11 mouse cellular contexts compared by ENCODE assay signal in the genomic region with DNA sequence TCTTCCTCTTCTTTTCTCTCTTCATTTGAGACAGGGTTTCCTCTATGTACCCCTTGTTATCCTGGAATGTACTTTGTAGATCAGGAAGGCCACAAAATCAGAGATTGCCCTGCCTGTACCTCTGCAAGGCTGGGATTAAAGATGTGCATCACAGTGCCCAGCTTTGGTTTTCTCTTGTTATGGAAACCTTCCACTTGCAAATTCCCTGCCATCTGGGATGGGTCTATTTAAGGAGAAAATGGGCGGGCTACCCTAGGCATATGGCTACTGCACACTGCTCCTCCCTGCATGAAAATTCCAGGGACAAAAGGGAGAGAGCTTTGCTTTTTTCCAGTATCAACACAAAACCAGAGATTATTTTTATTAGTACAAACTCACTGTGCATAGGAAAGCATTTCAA.
DNase-seq lines count a peak whose midpoint lies in the region.
"Had no signal": no experiment of that assay in that cellular context is flagged by ENCODE, and none has a peak within 500 bp of the region (broad histone marks: within the 10 kb centered on the region; RNA-seq: fewer than 3 reads in every experiment).

No protein-coding gene starts in this region.

- DNase-seq in layer of hippocampus, adult 11-12 months (ENCODE audit: low spot score): peak; percentile 43
- DNase-seq in layer of hippocampus, postnatal 10 days (ENCODE audit: low spot score in 2 of 2): no peak
- peak; percentile 66 for DNase-seq in cerebellum, adult 11 months
- peak; percentile 45 to 68 for DNase-seq in cerebellum, postnatal 36 days
- peak; percentile 14 for DNase-seq in right cerebral cortex, postnatal 25 days
- no peak for DNase-seq in Muller cell, postnatal 12 days (ENCODE audit: inconsistent ontology term)
- DNase-seq in liver: no peak
- DNase-seq: adrenal gland, adult 2 months; kidney, adult 9 months; liver, postnatal 0 days; thymus, postnatal 4 days had no signal

Comparison
In these comparisons a context has a peak if more than half of its experiments do, and no peak if none do; other contexts are left out.
1. DNase-seq: peak in layer of hippocampus, adult 11-12 months (single experiment), cerebellum, adult 11 months (single experiment), cerebellum, postnatal 36 days (2 of 2) and right cerebral cortex, postnatal 25 days (single experiment); none in layer of hippocampus, postnatal 10 days (0 of 2), Muller cell, postnatal 12 days (single experiment) and liver (single experiment).